Mouse (Mus musculus) layer of hippocampus, adult 18-20 months (tissue): ENCODE measurements around the gene Sytl3. TPM values are rescaled to one million over a fixed set of nuclear protein-coding genes. Genes with fewer than 3 reads are reported as not detected.
"Not testable (repeated sequence)": the region's sequence is repeated elsewhere in the genome, so short reads cannot be mapped to it uniquely, and the experiment has no call there.

Experiments
- DNase-seq, 2 experiments: peaks; one replicate each; pipeline ENCODE4 v3.0.0; 2022; ENCODE audit warnings: low spot score in 2 of 2
- total RNA-seq, 2 experiments: library from RNA; stranded (reverse); gene quantifications; 2 replicates each; pipeline ENCODE4 v1.2.3; 2021

Gene Sytl3
- total RNA-seq, 2 experiments from 2014 or later, result not detected

- DNase-seq, result not testable (repeated sequence)
Observed at GRCm38 (mm10) chr17:6645668-6646067, 13.2 kb upstream of the Sytl3 start.

- not testable (repeated sequence) for DNase-seq
Observed at GRCm38 (mm10) chr17:6646841-6647240, 12.1 kb upstream of the Sytl3 start.

- DNase-seq, result not testable (repeated sequence)
Observed at GRCm38 (mm10) chr17:6647452-6647851, 11.4 kb upstream of the Sytl3 start.

GRCm38 (mm10) chr17:6650904-6651565 lies 7.9 kb upstream of the Sytl3 start:
- DNase-seq, result not testable (repeated sequence)

- DNase-seq, result not testable (repeated sequence)
Observed at GRCm38 (mm10) chr17:6653341-6653946, 5.4 kb upstream of the Sytl3 start.

GRCm38 (mm10) chr17:6655087-6655511 lies 3.8 kb upstream of the Sytl3 start:
- peak in 1 of 2 experiments; percentile 45 for DNase-seq

GRCm38 (mm10) chr17:6655567-6656281 lies 3.2 kb upstream of the Sytl3 start, which contains the start of gene Dynlt1f:
Dynlt1f (minus strand) TSS chr17:6655900.
- peak in 1 of 2 experiments; percentile 61 for DNase-seq

GRCm38 (mm10) chr17:6656471-6656870 lies 2.4 kb upstream of the Sytl3 start:
- DNase-seq, result not testable (repeated sequence)

- not testable (repeated sequence) for DNase-seq
Observed at GRCm38 (mm10) chr17:6660589-6660988, 1.7 kb downstream of the Sytl3 start.

GRCm38 (mm10) chr17:6661093-6661816 lies 2.4 kb downstream of the Sytl3 start:
- DNase-seq, result not testable (repeated sequence)

- not testable (repeated sequence) for DNase-seq
Observed at GRCm38 (mm10) chr17:6662840-6663239, 3.9 kb downstream of the Sytl3 start.

- not testable (repeated sequence) for DNase-seq
Observed at GRCm38 (mm10) chr17:6665389-6665788, 6.5 kb downstream of the Sytl3 start.

GRCm38 (mm10) chr17:6668522-6668921 lies 9.6 kb downstream of the Sytl3 start:
- not testable (repeated sequence) for DNase-seq

- not testable (repeated sequence) for DNase-seq
Observed at GRCm38 (mm10) chr17:6674297-6674696, 15.4 kb downstream of the Sytl3 start.

- not testable (repeated sequence) for DNase-seq
Observed at GRCm38 (mm10) chr17:6678063-6678462, 19.2 kb downstream of the Sytl3 start.

GRCm38 (mm10) chr17:6681721-6682120 lies 22.8 kb downstream of the Sytl3 start:
- DNase-seq, result not testable (repeated sequence)

GRCm38 (mm10) chr17:6683702-6684101 lies 24.8 kb downstream of the Sytl3 start:
- not testable (repeated sequence) for DNase-seq

- not testable (repeated sequence) for DNase-seq
Observed at GRCm38 (mm10) chr17:6684464-6685287, 25.8 kb downstream of the Sytl3 start.

GRCm38 (mm10) chr17:6685288-6685818 lies 26.5 kb downstream of the Sytl3 start:
- DNase-seq, result not testable (repeated sequence)
